In genomic region chr11:120483448-120483934, GRCm38 (mm10) we compare ENCODE assay signal across 8 mouse cellular contexts. TPM values are rescaled to one million over a fixed set of nuclear protein-coding genes. Genes with fewer than 3 reads are reported as not detected.
A peak's percentile ranks its signal among the peaks of the same experiment; 100 is the strongest.
DNase-seq lines count a peak whose midpoint lies in the region; ATAC-seq and TF ChIP-seq lines count a peak whose summit lies in the region.

No protein-coding gene starts in this region.

- TF ChIP-seq CTCF in E14TG2a.4 (conservative IDR thresholded peaks at IDR 0.05; ENCODE audit: low read length), result no peak
- TF ChIP-seq CTCF in heart, postnatal 0 days (IDR thresholded peaks at IDR 0.05; ENCODE audit: low read depth), result no peak

- H3K4me3 ChIP-seq in E14TG2a.4 (replicated peaks; ENCODE audit: low read length), result peak overlapping the region; percentile 99
- H3K4me3 ChIP-seq in heart, postnatal 0 days (ENCODE audit: low read depth, low read length), result no peak overlapping the region
- H3K4me3 ChIP-seq in liver, embryonic 16.5 days (ENCODE audit: low read depth, low read length), result peak overlapping the region; percentile 95

- 73% methylated on average over 7 of the region's 7 CpGs for WGBS in heart, postnatal 0 days
- 87% methylated on average over 7 of the region's 7 CpGs for WGBS in liver, embryonic 16.5 days (ENCODE audit: insufficient replicate concordance)

- TF ChIP-seq EP300 in heart, postnatal 0 days (IDR thresholded peaks at IDR 0.05; ENCODE audit: low read depth), result no peak

- peaks cover 83% of the 10 kb centered on the region for H3K36me3 ChIP-seq in E14TG2a.4 (ENCODE audit: insufficient read depth, low read length)
- peaks cover 72% of the 10 kb centered on the region for H3K36me3 ChIP-seq in heart, postnatal 0 days (replicated peaks; ENCODE audit: control insufficient read depth, insufficient read depth, low read length)
- H3K36me3 ChIP-seq in liver, embryonic 16.5 days (ENCODE audit: control insufficient read depth, insufficient read depth), result peaks cover 48% of the 10 kb centered on the region

- peak overlapping the region; percentile 69; the same call in 1 of the 2 replicates for H3K27ac ChIP-seq in heart, postnatal 0 days (ENCODE audit: low read depth)
- H3K27ac ChIP-seq in liver, embryonic 16.5 days (ENCODE audit: low read length), result peak overlapping the region; percentile 65

- H3K4me2 ChIP-seq in heart, postnatal 0 days (ENCODE audit: low read depth, low read length), result no peak overlapping the region; the same call in 1 of the 2 replicates
- peak overlapping the region; percentile 89 for H3K4me2 ChIP-seq in liver, embryonic 16.5 days (ENCODE audit: low read depth, low read length)

- H3K27me3 ChIP-seq in E14TG2a.4 (ENCODE audit: insufficient read depth, low read length), result no peaks in the 10 kb centered on the region
- no peaks in the 10 kb centered on the region for H3K27me3 ChIP-seq in heart, postnatal 0 days (ENCODE audit: control insufficient read depth, insufficient read depth, low read length)
- no peaks in the 10 kb centered on the region for H3K27me3 ChIP-seq in liver, embryonic 16.5 days (ENCODE audit: control insufficient read depth, insufficient read depth, low read depth, low read length)

- H3K4me1 ChIP-seq in E14TG2a.4 (replicated peaks; ENCODE audit: low read depth, low read length), result peaks cover 57% of the 10 kb centered on the region
- H3K4me1 ChIP-seq in heart, postnatal 0 days (ENCODE audit: control insufficient read depth, insufficient read depth), result peaks cover 12% of the 10 kb centered on the region
- H3K4me1 ChIP-seq in liver, embryonic 16.5 days (ENCODE audit: control insufficient read depth, low read depth, low read length), result peaks cover 26% of the 10 kb centered on the region

- H3K9ac ChIP-seq in heart, postnatal 0 days (replicated peaks; ENCODE audit: low read depth, low read length), result no peak overlapping the region
- peak overlapping the region; percentile 84 for H3K9ac ChIP-seq in liver, embryonic 16.5 days (ENCODE audit: low read depth, low read length)

- ATAC-seq in heart, postnatal 0 days (ENCODE audit: insufficient read depth, low read depth), result no peak
- no peak for ATAC-seq in liver, embryonic 16.5 days (ENCODE audit: low read depth)

- DNase-seq in heart, adult 11 months, result peak; percentile 93
- DNase-seq in heart, adult 9 months (ENCODE audit: low spot score in 2 of 2), result no peak
- no peak for DNase-seq in heart, postnatal 0 days (ENCODE audit: low spot score)
- DNase-seq in frontal cortex, postnatal 25 days (ENCODE audit: low spot score in 2 of 2), result no peak
- DNase-seq in thymus, postnatal 25 days, result no peak
- no peak for DNase-seq in adipocyte (ENCODE audit: low spot score)

- H3K9me3 ChIP-seq in E14TG2a.4 (ENCODE audit: low read length), result no peaks in the 10 kb centered on the region
- H3K9me3 ChIP-seq in heart, postnatal 0 days (replicated peaks; ENCODE audit: control insufficient read depth, low read length), result no peaks in the 10 kb centered on the region
- no peaks in the 10 kb centered on the region for H3K9me3 ChIP-seq in liver, embryonic 16.5 days (replicated peaks; ENCODE audit: control insufficient read depth, low read length)

RNA-seq across cellular contexts. Expression of gene Mrpl12, which starts 0.9 kb away (rescaled TPM):
- total RNA-seq in heart, postnatal 0 days (2014; rRNA removed; ENCODE audit: low replicate concordance), result 119 and 161 TPM in 2 replicates
- polyA plus RNA-seq in heart, postnatal 0 days (2015; fragmentation: Nextera tagmentation; extraction: Ambion mirVana), result 308 and 315 TPM in 2 replicates
- 81.5 and 83.1 TPM in 2 replicates for polyA plus RNA-seq in liver, embryonic 16.5 days (2015; fragmentation: Nextera tagmentation; extraction: Ambion mirVana)

RNA-seq across cellular contexts. Expression of gene Slc25a10, which starts 8.1 kb away (rescaled TPM):
- total RNA-seq in heart, postnatal 0 days (2014; rRNA removed; ENCODE audit: low replicate concordance), result 66.8 and 74.3 TPM in 2 replicates
- 30.3 and 33.8 TPM in 2 replicates for polyA plus RNA-seq in heart, postnatal 0 days (2015; fragmentation: Nextera tagmentation; extraction: Ambion mirVana)
- polyA plus RNA-seq in liver, embryonic 16.5 days (2015; fragmentation: Nextera tagmentation; extraction: Ambion mirVana), result 37.0 and 38.9 TPM in 2 replicates

RNA-seq across cellular contexts. Expression of gene Arl16, which starts 16.1 kb away (rescaled TPM):
- total RNA-seq in heart, postnatal 0 days (2014; rRNA removed; ENCODE audit: low replicate concordance), result 35.4 and 48.3 TPM in 2 replicates
- 25.1 and 28.2 TPM in 2 replicates for polyA plus RNA-seq in heart, postnatal 0 days (2015; fragmentation: Nextera tagmentation; extraction: Ambion mirVana)
- 12.4 and 12.5 TPM in 2 replicates for polyA plus RNA-seq in liver, embryonic 16.5 days (2015; fragmentation: Nextera tagmentation; extraction: Ambion mirVana)

RNA-seq across cellular contexts. Expression of gene Ccdc137, which starts 25.6 kb away (rescaled TPM):
- total RNA-seq in heart, postnatal 0 days (2014; rRNA removed; ENCODE audit: low replicate concordance), result 4.7 and 5.7 TPM in 2 replicates
- polyA plus RNA-seq in heart, postnatal 0 days (2015; fragmentation: Nextera tagmentation; extraction: Ambion mirVana), result 11.2 and 12.6 TPM in 2 replicates
- polyA plus RNA-seq in liver, embryonic 16.5 days (2015; fragmentation: Nextera tagmentation; extraction: Ambion mirVana), result 15.0 and 15.2 TPM in 2 replicates

RNA-seq across cellular contexts. Expression of gene Oxld1, which starts 25.6 kb away (rescaled TPM):
- 69.2 and 85.3 TPM in 2 replicates for total RNA-seq in heart, postnatal 0 days (2014; rRNA removed; ENCODE audit: low replicate concordance)
- polyA plus RNA-seq in heart, postnatal 0 days (2015; fragmentation: Nextera tagmentation; extraction: Ambion mirVana), result 40.1 and 45.3 TPM in 2 replicates
- polyA plus RNA-seq in liver, embryonic 16.5 days (2015; fragmentation: Nextera tagmentation; extraction: Ambion mirVana), result 9.1 and 9.3 TPM in 2 replicates
